Mouse (Mus musculus) naive thymus-derived CD4-positive, alpha-beta T cell, adult 5 months (primary cell): ENCODE measurements around the gene Stn1. TPM values are rescaled to one million over a fixed set of nuclear protein-coding genes. Genes with fewer than 3 reads are reported as not detected.

Experiments
- polyA plus RNA-seq: library from polyadenylated mRNA; unstranded; fragments of 100-300 nt; shearing (Covaris generic); gene quantifications from one replicate; pipeline ENCODE4 v1.2.1, GENCODE M21; 2017

Gene Stn1
- 45.8 TPM for polyA plus RNA-seq

GRCm38 (mm10) chr19:47537300-47537792 is at the start of gene Stn1:
Gene Stn1 (minus strand): TSS chr19:47537507.

DNA sequence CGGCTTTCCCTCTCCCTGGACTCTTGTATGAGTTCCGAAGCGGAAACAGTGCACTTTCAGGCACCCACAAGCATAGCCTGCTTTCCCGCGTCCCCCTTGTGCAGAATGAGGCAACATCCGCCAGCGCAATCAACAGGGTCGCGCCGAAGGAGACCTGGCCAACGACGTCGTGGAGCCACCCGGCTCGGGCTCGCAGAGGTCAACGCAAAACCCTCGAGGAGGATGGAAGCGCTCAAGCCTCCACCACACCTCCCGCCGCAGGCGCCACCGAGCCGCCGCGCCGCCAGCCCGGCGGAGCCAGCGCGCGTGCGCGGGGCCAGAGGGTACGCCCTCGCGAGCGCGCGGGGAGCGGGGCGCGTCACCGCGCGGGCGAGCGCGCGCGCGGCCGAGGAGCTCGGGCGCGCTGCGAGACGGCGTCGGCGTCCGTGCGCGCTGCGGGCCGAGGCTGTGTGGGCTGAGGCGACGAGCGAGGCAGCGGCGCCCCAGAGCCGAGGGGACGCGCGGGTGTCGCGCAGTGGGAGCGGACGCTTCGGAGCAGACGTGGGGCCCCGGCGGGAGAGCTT is 42.0 kb upstream of the Stn1 start, which contains the start of gene Slk:
Slk (plus strand) TSS at position 454 of the 563 bp plus-strand sequence.

GRCm38 (mm10) chr19:47464304-47465241 is 72.7 kb downstream of the Stn1 start, which contains the start of gene Sh3pxd2a:
Gene Sh3pxd2a (minus strand): TSS chr19:47464401.

Other genes starting within 250 kb of the Stn1 start
- gene Sh3pxd2a, start 73.1 kb downstream of the Stn1 start, polyA plus RNA-seq, result 2.8 TPM
- 126 TPM for gene Slk, start 42.2 kb upstream of the Stn1 start, polyA plus RNA-seq
- gene Col17a1, start 154.6 kb upstream of the Stn1 start, polyA plus RNA-seq, result not detected
- 143 TPM for gene Sfr1, start 194.2 kb upstream of the Stn1 start, polyA plus RNA-seq